Mouse (Mus musculus): Measurements from ENCODE around the gene Rpap3. TPM values are rescaled to one million over a fixed set of nuclear protein-coding genes. Genes with fewer than 3 reads are reported as not detected.

Gene Rpap3
- polyA plus RNA-seq, 1 experiment from 2014 or later: 44.1 TPM

DNA sequence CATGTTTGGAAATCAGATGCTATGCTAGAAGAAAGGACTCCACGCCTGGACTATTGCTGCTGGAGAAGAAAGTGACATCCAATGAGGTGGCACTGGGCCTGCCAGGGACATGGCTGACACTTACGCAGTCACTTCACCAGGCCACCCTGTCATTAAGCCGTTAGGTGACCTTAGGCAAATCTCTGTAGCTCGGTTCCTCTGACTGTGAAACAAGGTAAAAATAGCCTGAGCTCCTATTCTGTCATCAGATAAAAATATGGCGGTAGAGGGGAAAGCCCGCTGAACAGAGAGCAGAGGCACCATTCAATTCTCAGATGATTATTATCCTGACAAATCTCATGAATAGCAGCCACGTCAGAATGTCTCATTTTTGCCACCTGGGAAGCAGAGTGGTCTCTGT lies 36.4 kb upstream of the Rpap3 start:
- 78% methylated on average over 7 of the region's 7 CpGs for WGBS
- Histone ChIP-seq H3K27me3 (ENCODE audit: control insufficient read depth, insufficient read depth, low read length) (no peaks in the 10 kb centered on the region), H3K36me3 (ENCODE audit: control insufficient read depth, insufficient read depth, low read length) (no peaks in the 10 kb centered on the region), H3K9me3 (ENCODE audit: control insufficient read depth, low read length) (no peaks in the 10 kb centered on the region), H3K4me1 (replicated peaks; ENCODE audit: control insufficient read depth, insufficient read depth, low read length) (no peaks in the 10 kb centered on the region), H3K9ac (ENCODE audit: low read depth, low read length) (no peak overlapping the region), H3K4me2 (replicated peaks; ENCODE audit: low read depth, low read length) (no peak overlapping the region), H3K4me3 (ENCODE audit: low read depth, low read length) (no peak overlapping the region), H3K27ac (ENCODE audit: low read depth, low read length) (no peak overlapping the region)
- ATAC-seq (ENCODE audit: low FRiP score) (no peak), DNase-seq (ENCODE audit: low spot score) (no peak)

DNA sequence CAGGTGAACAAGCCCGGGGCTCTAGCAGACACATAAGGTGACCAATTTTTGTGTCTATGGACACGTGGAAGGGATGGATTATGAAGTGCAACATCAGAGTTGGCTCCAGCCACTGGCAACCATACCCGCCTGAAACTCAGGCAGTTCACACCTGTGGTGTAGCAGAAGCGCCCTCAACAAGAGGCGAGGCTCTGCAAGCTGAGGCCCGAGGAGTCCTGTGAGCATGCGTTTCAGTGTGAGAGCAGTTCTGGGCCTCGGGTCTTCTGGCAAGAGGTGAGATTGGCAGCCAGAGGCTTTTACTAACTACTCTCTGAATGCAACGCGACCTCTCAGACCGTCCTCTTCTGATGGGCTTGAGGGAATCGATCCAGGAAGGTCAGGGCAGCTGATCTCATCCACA lies 36.0 kb upstream of the Rpap3 start:
- no peak overlapping the region for H3K9ac ChIP-seq (ENCODE audit: low read depth, low read length)
- H3K27me3 ChIP-seq (ENCODE audit: control insufficient read depth, insufficient read depth, low read length): no peaks in the 10 kb centered on the region
- H3K4me2 ChIP-seq (replicated peaks; ENCODE audit: low read depth, low read length): no peak overlapping the region
- H3K9me3 ChIP-seq (ENCODE audit: control insufficient read depth, low read length): no peaks in the 10 kb centered on the region
- no peak overlapping the region for H3K4me3 ChIP-seq (ENCODE audit: low read depth, low read length)
- no peaks in the 10 kb centered on the region for H3K36me3 ChIP-seq (ENCODE audit: control insufficient read depth, insufficient read depth, low read length)
- ATAC-seq (ENCODE audit: low FRiP score): no peak
- no peaks in the 10 kb centered on the region for H3K4me1 ChIP-seq (replicated peaks; ENCODE audit: control insufficient read depth, insufficient read depth, low read length)
- 85% methylated on average over 12 of the region's 12 CpGs for WGBS
- DNase-seq (ENCODE audit: low spot score): no peak
- no peak overlapping the region for H3K27ac ChIP-seq (ENCODE audit: low read depth, low read length)

DNA sequence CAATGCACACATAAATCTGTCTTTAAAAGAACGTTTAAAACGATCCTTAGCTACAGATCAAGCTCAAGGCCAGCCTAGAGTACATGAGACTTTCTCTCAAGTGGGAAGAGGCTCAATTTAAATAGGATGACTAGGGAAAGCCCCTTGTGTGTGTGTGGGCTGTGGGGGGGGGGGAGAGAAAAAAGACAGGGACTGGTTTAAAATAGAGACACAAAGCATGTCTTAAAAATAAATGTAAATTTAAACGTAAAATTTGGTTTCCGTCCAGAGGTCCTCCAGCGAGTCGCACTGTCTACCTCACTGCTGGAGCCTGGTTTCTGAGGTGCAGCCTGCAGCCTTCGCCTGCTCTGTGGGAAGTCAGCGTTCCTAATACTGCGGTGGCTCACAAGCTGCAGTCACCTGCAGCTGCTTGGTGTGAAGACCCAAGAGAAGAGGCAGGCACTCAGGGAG lies 34.7 kb upstream of the Rpap3 start:
- no peaks in the 10 kb centered on the region for H3K9me3 ChIP-seq (ENCODE audit: control insufficient read depth, low read length)
- ATAC-seq (ENCODE audit: low FRiP score): no peak
- no peak overlapping the region for H3K4me2 ChIP-seq (replicated peaks; ENCODE audit: low read depth, low read length)
- no peaks in the 10 kb centered on the region for H3K27me3 ChIP-seq (ENCODE audit: control insufficient read depth, insufficient read depth, low read length)
- H3K4me3 ChIP-seq (ENCODE audit: low read depth, low read length): no peak overlapping the region
- DNase-seq (ENCODE audit: low spot score): no peak
- no peaks in the 10 kb centered on the region for H3K4me1 ChIP-seq (replicated peaks; ENCODE audit: control insufficient read depth, insufficient read depth, low read length)
- no peak overlapping the region for H3K27ac ChIP-seq (ENCODE audit: low read depth, low read length)
- H3K9ac ChIP-seq (ENCODE audit: low read depth, low read length): no peak overlapping the region
- WGBS: 84% methylated on average over 9 of the region's 9 CpGs
- no peaks in the 10 kb centered on the region for H3K36me3 ChIP-seq (ENCODE audit: control insufficient read depth, insufficient read depth, low read length)

DNA sequence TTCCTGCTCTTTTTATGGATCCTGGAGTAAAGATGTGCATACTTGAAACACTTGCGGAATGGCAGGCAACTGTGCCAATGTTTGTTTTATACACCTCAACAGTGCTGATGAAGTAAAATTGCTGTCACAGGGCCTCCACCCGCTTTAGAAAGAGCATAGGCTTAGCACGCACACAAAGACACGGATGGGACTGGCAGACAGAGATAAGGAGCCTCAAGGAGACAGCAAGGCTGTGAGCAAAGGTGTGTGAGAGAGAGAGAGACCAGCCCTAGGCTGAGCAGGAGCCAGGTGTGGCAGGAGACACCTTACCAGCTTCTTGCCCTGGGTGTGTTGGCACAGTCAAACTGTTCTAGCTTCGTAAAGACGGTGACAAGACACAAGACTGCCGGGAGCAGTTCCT lies 33.3 kb upstream of the Rpap3 start:
- WGBS: 93% methylated on average over 7 of the region's 7 CpGs
- Histone ChIP-seq H3K9ac (ENCODE audit: low read depth, low read length) (no peak overlapping the region), H3K27ac (ENCODE audit: low read depth, low read length) (no peak overlapping the region), H3K4me1 (replicated peaks; ENCODE audit: control insufficient read depth, insufficient read depth, low read length) (no peaks in the 10 kb centered on the region), H3K27me3 (ENCODE audit: control insufficient read depth, insufficient read depth, low read length) (no peaks in the 10 kb centered on the region), H3K9me3 (ENCODE audit: control insufficient read depth, low read length) (no peaks in the 10 kb centered on the region), H3K4me3 (ENCODE audit: low read depth, low read length) (no peak overlapping the region), H3K36me3 (ENCODE audit: control insufficient read depth, insufficient read depth, low read length) (no peaks in the 10 kb centered on the region), H3K4me2 (replicated peaks; ENCODE audit: low read depth, low read length) (no peak overlapping the region)
- no peak for ATAC-seq (ENCODE audit: low FRiP score)
- no peak for DNase-seq (ENCODE audit: low spot score)

DNA sequence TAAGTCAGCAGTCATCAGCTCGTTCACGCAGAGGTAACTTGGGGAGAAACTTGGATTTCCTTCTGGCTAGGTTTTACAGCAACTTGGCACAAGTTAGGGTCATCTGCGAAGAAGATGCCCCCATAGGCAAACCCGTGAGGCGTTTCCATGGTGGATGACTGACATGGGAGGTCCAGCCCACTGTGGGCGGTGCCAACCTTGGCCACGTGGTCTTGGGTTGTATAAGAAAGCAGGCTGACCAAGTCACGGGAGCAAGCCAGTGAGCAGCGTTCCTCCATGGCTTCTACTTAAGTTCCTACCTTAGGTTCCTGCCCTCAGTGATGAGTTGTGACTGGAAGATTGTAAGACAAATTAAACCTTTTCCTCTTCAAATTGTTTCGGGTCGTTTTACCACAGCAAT lies 26.4 kb upstream of the Rpap3 start:
- Histone ChIP-seq H3K4me2 (replicated peaks; ENCODE audit: low read depth, low read length) (no peak overlapping the region), H3K36me3 (ENCODE audit: control insufficient read depth, insufficient read depth, low read length) (no peaks in the 10 kb centered on the region), H3K4me1 (replicated peaks; ENCODE audit: control insufficient read depth, insufficient read depth, low read length) (no peaks in the 10 kb centered on the region), H3K9me3 (ENCODE audit: control insufficient read depth, low read length) (no peaks in the 10 kb centered on the region), H3K27ac (ENCODE audit: low read depth, low read length) (no peak overlapping the region), H3K4me3 (ENCODE audit: low read depth, low read length) (no peak overlapping the region), H3K27me3 (ENCODE audit: control insufficient read depth, insufficient read depth, low read length) (no peaks in the 10 kb centered on the region), H3K9ac (ENCODE audit: low read depth, low read length) (no peak overlapping the region)
- 93% methylated on average over 11 of the region's 11 CpGs for WGBS
- ATAC-seq (ENCODE audit: low FRiP score) (no peak), DNase-seq (ENCODE audit: low spot score) (no peak)

DNA sequence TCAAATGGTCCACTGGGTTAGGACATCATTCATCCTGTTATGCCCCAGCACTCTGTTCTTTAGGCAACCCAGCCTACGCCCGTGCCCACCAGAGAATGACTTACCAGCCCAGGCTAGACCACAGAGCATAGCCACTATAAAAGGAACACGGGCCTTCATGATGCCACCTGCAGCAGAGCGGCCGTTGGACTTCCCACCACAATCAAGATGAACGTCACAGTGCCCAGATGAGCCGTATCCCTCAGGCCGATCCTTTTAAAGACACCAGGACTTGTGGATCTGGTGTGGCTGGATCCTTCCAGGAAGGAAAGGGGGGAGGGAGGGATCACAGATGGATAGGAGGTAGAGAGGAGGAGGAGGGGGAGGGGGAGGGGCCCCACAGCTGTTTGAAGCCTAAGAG lies 25.5 kb upstream of the Rpap3 start, which contains the start of gene Endou:
Gene Endou, minus strand, starts transcription at position 229 of the 400 bp plus-strand sequence.
- H3K27me3 ChIP-seq (ENCODE audit: control insufficient read depth, insufficient read depth, low read length): no peaks in the 10 kb centered on the region
- no peaks in the 10 kb centered on the region for H3K4me1 ChIP-seq (replicated peaks; ENCODE audit: control insufficient read depth, insufficient read depth, low read length)
- ATAC-seq (ENCODE audit: low FRiP score) (no peak), DNase-seq (ENCODE audit: low spot score) (no peak)
- H3K4me2 ChIP-seq (replicated peaks; ENCODE audit: low read depth, low read length): no peak within 1 kb of the TSS
- 90% methylated on average over 8 of the region's 8 CpGs for WGBS
- H3K9ac ChIP-seq (ENCODE audit: low read depth, low read length): no peak within 1 kb of the TSS
- no peaks in the 10 kb centered on the region for H3K9me3 ChIP-seq (ENCODE audit: control insufficient read depth, low read length)
- H3K4me3 ChIP-seq (ENCODE audit: low read depth, low read length): no peak within 1 kb of the TSS
- no peaks in the 10 kb centered on the region for H3K36me3 ChIP-seq (ENCODE audit: control insufficient read depth, insufficient read depth, low read length)
- no peak within 1 kb of the TSS for H3K27ac ChIP-seq (ENCODE audit: low read depth, low read length)

DNA sequence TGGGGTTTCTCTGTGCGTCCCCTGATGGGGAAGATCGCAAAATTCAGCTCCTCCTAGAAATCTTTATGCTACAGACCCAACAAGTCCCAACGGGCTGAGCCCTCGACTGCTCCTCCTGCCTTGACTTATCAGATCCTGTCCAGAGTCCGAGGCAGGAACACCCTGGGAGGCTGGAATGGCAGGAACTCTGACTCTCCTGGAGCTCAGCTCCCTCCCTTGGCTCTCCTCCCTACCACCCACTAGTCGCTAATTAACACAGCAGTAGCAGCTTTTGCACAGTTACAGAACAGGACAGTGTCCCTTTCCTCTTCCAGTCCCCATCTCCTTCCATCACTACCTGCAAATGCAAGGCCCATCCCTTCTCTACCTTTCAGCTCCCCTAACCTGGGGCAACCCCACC lies 24.7 kb upstream of the Rpap3 start:
- no peaks in the 10 kb centered on the region for H3K9me3 ChIP-seq (ENCODE audit: control insufficient read depth, low read length)
- H3K4me2 ChIP-seq (replicated peaks; ENCODE audit: low read depth, low read length): no peak overlapping the region
- H3K36me3 ChIP-seq (ENCODE audit: control insufficient read depth, insufficient read depth, low read length): no peaks in the 10 kb centered on the region
- H3K4me3 ChIP-seq (ENCODE audit: low read depth, low read length): no peak overlapping the region
- no peak overlapping the region for H3K27ac ChIP-seq (ENCODE audit: low read depth, low read length)
- no peaks in the 10 kb centered on the region for H3K4me1 ChIP-seq (replicated peaks; ENCODE audit: control insufficient read depth, insufficient read depth, low read length)
- no peaks in the 10 kb centered on the region for H3K27me3 ChIP-seq (ENCODE audit: control insufficient read depth, insufficient read depth, low read length)
- 52% methylated on average over 6 of the region's 6 CpGs for WGBS
- no peak overlapping the region for H3K9ac ChIP-seq (ENCODE audit: low read depth, low read length)
- DNase-seq (ENCODE audit: low spot score) (no peak), ATAC-seq (ENCODE audit: low FRiP score) (no peak)

DNA sequence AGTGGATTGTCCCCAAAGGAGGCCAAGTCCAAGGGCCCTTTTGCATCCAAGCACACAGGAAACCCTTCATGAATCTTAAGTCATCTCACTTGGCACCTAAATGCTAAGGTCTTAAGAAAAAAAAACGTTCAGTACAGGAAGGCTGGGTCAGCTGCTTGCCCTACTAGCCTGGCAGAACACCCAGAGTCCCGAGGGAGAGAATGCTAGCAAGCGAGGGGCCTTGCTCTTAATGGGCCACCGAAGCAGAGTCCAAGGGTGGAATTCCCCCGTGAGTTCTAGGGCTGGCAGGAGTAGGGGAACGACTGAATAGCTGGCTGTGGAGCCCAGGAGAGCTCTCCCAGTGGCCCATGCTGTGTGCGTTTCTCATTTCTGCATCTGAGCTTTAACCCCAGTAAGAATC lies 23.2 kb upstream of the Rpap3 start:
- ATAC-seq (ENCODE audit: low FRiP score): no peak
- Histone ChIP-seq H3K4me3 (ENCODE audit: low read depth, low read length) (no peak overlapping the region), H3K36me3 (ENCODE audit: control insufficient read depth, insufficient read depth, low read length) (no peaks in the 10 kb centered on the region), H3K27ac (ENCODE audit: low read depth, low read length) (no peak overlapping the region), H3K4me1 (replicated peaks; ENCODE audit: control insufficient read depth, insufficient read depth, low read length) (no peaks in the 10 kb centered on the region), H3K9me3 (ENCODE audit: control insufficient read depth, low read length) (no peaks in the 10 kb centered on the region), H3K27me3 (ENCODE audit: control insufficient read depth, insufficient read depth, low read length) (no peaks in the 10 kb centered on the region), H3K9ac (ENCODE audit: low read depth, low read length) (no peak overlapping the region), H3K4me2 (replicated peaks; ENCODE audit: low read depth, low read length) (no peak overlapping the region)
- 66% methylated on average over 7 of the region's 7 CpGs for WGBS
- no peak for DNase-seq (ENCODE audit: low spot score)

DNA sequence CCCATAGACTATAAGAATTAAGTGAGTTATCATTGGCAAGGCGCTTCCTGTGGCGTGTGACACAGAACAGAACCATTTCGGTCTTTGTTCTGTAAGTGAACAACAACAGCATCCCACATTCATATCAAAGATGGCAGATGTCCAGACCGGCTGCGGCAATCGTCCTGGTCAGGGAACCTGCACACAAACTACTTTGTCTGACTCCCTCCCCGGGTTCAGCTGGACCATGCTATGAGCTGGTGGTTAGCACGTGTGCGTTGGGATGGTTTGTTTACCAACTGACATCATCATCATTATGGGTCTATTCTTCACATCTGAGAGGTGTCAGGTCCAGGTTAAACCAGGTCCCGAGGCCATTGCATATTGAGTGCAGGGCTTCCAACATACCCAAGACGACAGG lies 22.8 kb upstream of the Rpap3 start:
- H3K27me3 ChIP-seq (ENCODE audit: control insufficient read depth, insufficient read depth, low read length): no peaks in the 10 kb centered on the region
- no peak overlapping the region for H3K9ac ChIP-seq (ENCODE audit: low read depth, low read length)
- 90% methylated on average over 11 of the region's 11 CpGs for WGBS
- H3K4me3 ChIP-seq (ENCODE audit: low read depth, low read length): no peak overlapping the region
- H3K9me3 ChIP-seq (ENCODE audit: control insufficient read depth, low read length): no peaks in the 10 kb centered on the region
- no peak overlapping the region for H3K27ac ChIP-seq (ENCODE audit: low read depth, low read length)
- DNase-seq (ENCODE audit: low spot score) (no peak), ATAC-seq (ENCODE audit: low FRiP score) (no peak)
- H3K4me1 ChIP-seq (replicated peaks; ENCODE audit: control insufficient read depth, insufficient read depth, low read length): no peaks in the 10 kb centered on the region
- H3K36me3 ChIP-seq (ENCODE audit: control insufficient read depth, insufficient read depth, low read length): no peaks in the 10 kb centered on the region
- H3K4me2 ChIP-seq (replicated peaks; ENCODE audit: low read depth, low read length): no peak overlapping the region
